Mouse (Mus musculus) kidney, embryonic 14.5 days (tissue): Measurements from ENCODE around the gene Il23r. TPM values are rescaled to one million over a fixed set of nuclear protein-coding genes. Genes with fewer than 3 reads are reported as not detected.
A peak's percentile ranks its signal among the peaks of the same experiment; 100 is the strongest.
"Not testable (repeated sequence)": the region's sequence is repeated elsewhere in the genome, so short reads cannot be mapped to it uniquely, and the experiment has no call there.

Experiments used
- ATAC-seq: fragments of 200-750 bp; cut with Nextera tagmentation; 2 replicates; pipeline ENCODE4 v1.8.0; 2017; ENCODE audit warnings: moderate number of reproducible peaks, mild to moderate bottlenecking, moderate TSS enrichment, moderate library complexity; ENCODE audit not compliant: low FRiP score, low TSS enrichment
- H3K27ac ChIP-seq: fragments of 300-500 bp; sonication (generic); 2 replicates; pipeline ENCODE4 v1.5.1; 2014; ENCODE audit warnings: low read depth, mild to moderate bottlenecking, low read length, moderate library complexity, mixed read lengths
- H3K27me3 ChIP-seq: fragments of 300-500 bp; sonication (generic); 2 replicates; pipeline ENCODE4 v1.6.1; 2014; ENCODE audit warnings: mild to moderate bottlenecking, low read length; ENCODE audit not compliant: control insufficient read depth, insufficient read depth
- H3K36me3 ChIP-seq: fragments of 300-500 bp; sonication (generic); 2 replicates; pipeline ENCODE4 v1.6.1; 2014; ENCODE audit warnings: low read length, mixed read lengths; ENCODE audit not compliant: control insufficient read depth, insufficient read depth
- H3K4me1 ChIP-seq: fragments of 300-500 bp; sonication (generic); 2 replicates; pipeline ENCODE4 v1.6.1; 2014; ENCODE audit warnings: low read length, mixed read lengths; ENCODE audit not compliant: control insufficient read depth, insufficient read depth
- H3K4me2 ChIP-seq: fragments of 300-500 bp; sonication (generic); replicated peaks from 2 replicates; pipeline ENCODE4 v1.6.1; 2014; ENCODE audit warnings: low read depth, mild to moderate bottlenecking, low read length
- H3K4me3 ChIP-seq: fragments of 300-500 bp; sonication (generic); 2 replicates; pipeline ENCODE4 v1.5.1; 2014; ENCODE audit warnings: mild to moderate bottlenecking, low read length
- H3K9ac ChIP-seq: fragments of 300-500 bp; sonication (generic); 2 replicates; pipeline ENCODE4 v1.6.1; 2014; ENCODE audit warnings: low read depth, mild to moderate bottlenecking, low read length, moderate library complexity
- H3K9me3 ChIP-seq: fragments of 300-500 bp; sonication (generic); 2 replicates; pipeline ENCODE4 v1.6.1; 2016; ENCODE audit warnings: low read length; ENCODE audit not compliant: control insufficient read depth
- WGBS: fragments of 180-500 bp; shearing (Covaris S2); extraction: QIAGEN DNeasy Blood & Tissue Kit; methylation state at CpG from one replicate; pipeline ENCODE4 v1.1.7; 2014; 5-methylcytosine and 5-hydroxymethylcytosine counted together
- polyA plus RNA-seq: library from polyadenylated mRNA; unstranded; fragments of >200 nt; fragmentation: Nextera tagmentation; extraction: Ambion mirVana; gene quantifications from 2 replicates; pipeline ENCODE4 v1.2.1, GENCODE M21; 2014

The Il23r gene
- polyA plus RNA-seq, 1 experiment from 2014 or later, result not detected

DNA sequence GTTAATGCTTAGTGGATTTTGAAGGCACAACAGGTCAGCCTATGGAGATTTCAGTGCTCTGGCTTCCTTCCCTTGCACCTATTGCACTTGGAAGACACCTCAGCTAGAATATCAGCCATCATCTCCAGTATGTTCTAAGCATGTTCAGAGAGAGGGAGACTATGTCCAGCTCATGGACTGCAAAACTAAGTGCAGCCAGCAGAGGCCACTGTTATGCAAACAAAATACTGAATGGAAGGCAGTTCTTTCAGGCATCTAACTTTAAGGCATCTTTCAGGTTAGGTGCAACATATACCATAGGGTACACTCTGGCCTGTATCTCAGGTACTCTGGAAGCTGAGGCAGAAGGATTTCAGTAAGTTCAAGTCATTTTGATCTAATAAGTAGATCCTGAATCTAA, 19.1 kb upstream of the Il23r start:
- Histone ChIP-seq H3K9me3 (no peaks in the 10 kb centered on the region), H3K4me2 (no peak overlapping the region), H3K27ac (no peak overlapping the region), H3K4me1 (no peaks in the 10 kb centered on the region), H3K27me3 (no peaks in the 10 kb centered on the region), H3K9ac (no peak overlapping the region), H3K36me3 (no peaks in the 10 kb centered on the region), H3K4me3 (no peak overlapping the region)
- 0 out of 2 replicates have a peak, but pooled peaks have one; percentile 28 for ATAC-seq

DNA sequence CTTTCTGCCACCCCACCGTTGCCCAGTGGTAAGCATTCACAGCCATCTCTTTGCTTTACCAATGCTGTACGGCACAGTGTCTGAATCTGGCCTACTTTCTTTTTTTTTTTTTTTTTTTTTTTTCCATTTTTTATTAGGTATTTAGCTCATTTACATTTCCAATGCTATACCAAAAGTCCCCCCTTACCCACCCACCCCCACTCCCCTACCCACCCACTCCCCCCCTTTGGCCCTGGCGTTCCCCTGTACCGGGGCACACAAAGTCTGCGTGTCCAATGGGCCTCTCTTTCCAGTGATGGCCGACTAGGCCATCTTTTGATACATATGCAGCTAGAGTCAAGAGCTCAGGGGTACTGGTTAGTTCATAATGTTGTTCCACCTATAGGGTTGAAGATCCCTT, 10.3 kb upstream of the Il23r start:
- H3K4me1 ChIP-seq, H3K4me3 ChIP-seq, H3K27ac ChIP-seq, H3K9me3 ChIP-seq, H3K4me2 ChIP-seq, H3K9ac ChIP-seq, ATAC-seq, H3K36me3 ChIP-seq, H3K27me3 ChIP-seq: not testable (repeated sequence)
- WGBS, result 100% methylated on average over 2 of the region's 6 CpGs

DNA sequence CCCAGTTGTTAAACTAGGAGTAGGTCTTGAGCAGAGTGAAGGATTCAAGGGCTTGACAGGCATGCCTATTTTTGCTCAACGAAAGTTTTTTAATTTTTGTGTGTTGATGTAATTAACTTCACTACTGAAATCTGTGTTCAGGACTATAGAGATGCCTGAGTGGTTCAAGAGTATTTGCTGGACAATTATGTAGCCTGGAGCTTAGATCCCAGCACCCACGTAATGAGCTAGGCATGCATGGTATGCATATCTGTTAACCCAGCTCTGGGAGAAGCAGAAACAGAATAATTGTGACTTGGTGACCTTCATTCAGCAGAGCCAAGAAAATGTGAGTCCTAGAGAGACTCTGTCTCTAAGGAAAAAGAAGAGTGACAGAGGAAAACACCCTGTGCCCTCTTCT, 10.6 kb downstream of the Il23r start:
- 71% methylated on average over 2 of the region's 2 CpGs for WGBS
- Histone ChIP-seq H3K4me1 (no peaks in the 10 kb centered on the region), H3K36me3 (no peaks in the 10 kb centered on the region), H3K27ac (no peak overlapping the region), H3K9ac (no peak overlapping the region), H3K4me2 (no peak overlapping the region), H3K27me3 (no peaks in the 10 kb centered on the region), H3K4me3 (no peak overlapping the region), H3K9me3 (no peaks in the 10 kb centered on the region)
- ATAC-seq, result peak; percentile 71; the same call in 1 of the 2 replicates

DNA sequence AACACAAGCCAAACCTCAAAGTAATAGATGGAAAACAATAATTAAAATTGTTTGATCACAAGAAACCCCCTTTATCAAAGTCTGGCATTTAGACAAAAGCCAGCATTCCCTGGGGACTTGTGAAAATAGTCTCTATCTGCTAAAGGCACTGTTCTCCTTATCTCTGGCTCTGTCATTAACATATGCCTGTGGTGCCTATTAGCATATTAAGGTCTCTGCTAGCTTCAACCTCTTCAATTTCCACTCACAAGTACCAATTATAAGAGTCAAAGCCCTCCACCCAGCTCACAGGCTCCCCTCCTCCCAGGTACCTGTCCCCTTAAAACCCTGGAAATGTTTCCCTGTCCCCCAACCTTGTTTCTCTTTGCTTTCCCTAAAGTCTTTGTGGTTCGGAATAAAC, 20.4 kb downstream of the Il23r start:
- Histone ChIP-seq H3K9me3 (no peaks in the 10 kb centered on the region), H3K4me2 (no peak overlapping the region), H3K27me3 (no peaks in the 10 kb centered on the region), H3K4me1 (no peaks in the 10 kb centered on the region), H3K9ac (no peak overlapping the region), H3K36me3 (no peaks in the 10 kb centered on the region), H3K4me3 (no peak overlapping the region), H3K27ac (no peak overlapping the region)
- WGBS, result 20% methylated on average over 1 of the region's 1 CpGs
- ATAC-seq, result no peak

DNA sequence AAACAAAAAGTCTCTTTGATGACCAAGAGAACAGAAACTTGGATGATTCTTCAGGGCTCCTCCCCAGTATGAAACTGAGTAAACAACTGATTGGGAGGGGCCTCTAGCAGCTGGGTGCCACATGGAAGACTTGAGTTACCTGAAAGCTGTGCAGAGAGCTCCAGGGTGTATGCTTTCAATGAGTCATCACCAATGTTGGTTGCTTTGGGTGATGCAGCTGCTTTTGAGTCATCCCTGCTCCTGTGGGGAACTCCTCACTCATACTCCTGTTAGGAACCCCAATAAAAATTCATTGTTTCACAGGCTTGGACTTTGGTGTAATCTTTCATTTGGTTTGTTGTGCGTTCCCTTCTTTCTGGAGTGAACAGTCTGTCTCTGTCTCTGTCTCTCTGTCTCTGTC, 32.2 kb downstream of the Il23r start:
- WGBS, result 95% methylated on average over 1 of the region's 1 CpGs
- ATAC-seq, result no peak
- H3K9me3 ChIP-seq, result no peaks in the 10 kb centered on the region
- H3K4me2 ChIP-seq, result no peak overlapping the region
- no peaks in the 10 kb centered on the region for H3K4me1 ChIP-seq
- H3K36me3 ChIP-seq, result no peaks in the 10 kb centered on the region
- no peak overlapping the region for H3K27ac ChIP-seq
- no peak overlapping the region for H3K4me3 ChIP-seq
- H3K27me3 ChIP-seq, result no peaks in the 10 kb centered on the region
- H3K9ac ChIP-seq, result no peak overlapping the region

DNA sequence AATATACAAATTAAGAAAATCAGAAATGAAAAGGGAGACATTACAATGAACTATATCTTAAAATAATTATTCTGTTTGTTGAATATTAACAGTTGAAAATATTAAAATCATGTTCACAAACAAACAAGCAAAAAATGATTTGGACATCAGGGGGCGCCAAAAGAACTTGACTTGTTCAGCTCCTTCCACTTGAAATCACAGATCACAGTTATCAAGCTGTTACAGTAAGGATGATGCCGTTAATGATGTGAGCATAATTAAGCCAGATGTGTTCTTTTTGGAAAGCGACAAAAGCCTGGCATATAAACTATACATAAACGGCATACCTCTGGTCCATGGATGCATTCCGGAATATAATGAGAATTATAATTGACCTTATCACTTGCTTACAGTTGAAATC, 40.3 kb downstream of the Il23r start:
- 61% methylated on average over 5 of the region's 5 CpGs for WGBS
- Histone ChIP-seq H3K9me3 (no peaks in the 10 kb centered on the region), H3K27me3 (no peaks in the 10 kb centered on the region), H3K36me3 (no peaks in the 10 kb centered on the region), H3K4me2 (no peak overlapping the region), H3K4me1 (no peaks in the 10 kb centered on the region), H3K27ac (no peak overlapping the region), H3K9ac (no peak overlapping the region), H3K4me3 (no peak overlapping the region)
- no peak for ATAC-seq

DNA sequence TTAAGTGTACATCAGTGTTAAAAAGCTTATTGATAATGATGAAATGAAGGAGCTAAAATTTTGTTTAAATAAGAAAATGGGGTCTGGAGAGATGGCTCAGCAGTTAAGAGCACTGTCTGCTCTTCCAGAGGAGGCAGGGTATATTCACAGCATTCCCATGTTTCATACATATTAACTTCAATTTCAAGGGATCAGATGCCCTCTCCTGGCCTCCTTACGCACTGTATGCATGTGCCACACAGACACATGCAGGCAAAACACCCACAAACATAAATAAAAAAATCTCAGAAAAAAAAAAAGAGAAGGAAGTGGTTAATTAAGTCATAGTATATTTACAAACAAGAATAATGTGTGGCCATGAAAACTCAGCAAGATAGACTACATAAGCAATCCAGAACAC, 45.8 kb downstream of the Il23r start:
- Histone ChIP-seq H3K9me3 (no peaks in the 10 kb centered on the region), H3K27me3 (no peaks in the 10 kb centered on the region), H3K4me2 (no peak overlapping the region), H3K4me1 (no peaks in the 10 kb centered on the region), H3K4me3 (no peak overlapping the region), H3K36me3 (no peaks in the 10 kb centered on the region), H3K27ac (no peak overlapping the region), H3K9ac (no peak overlapping the region)
- 83% methylated on average over 1 of the region's 1 CpGs for WGBS
- no peak for ATAC-seq

DNA sequence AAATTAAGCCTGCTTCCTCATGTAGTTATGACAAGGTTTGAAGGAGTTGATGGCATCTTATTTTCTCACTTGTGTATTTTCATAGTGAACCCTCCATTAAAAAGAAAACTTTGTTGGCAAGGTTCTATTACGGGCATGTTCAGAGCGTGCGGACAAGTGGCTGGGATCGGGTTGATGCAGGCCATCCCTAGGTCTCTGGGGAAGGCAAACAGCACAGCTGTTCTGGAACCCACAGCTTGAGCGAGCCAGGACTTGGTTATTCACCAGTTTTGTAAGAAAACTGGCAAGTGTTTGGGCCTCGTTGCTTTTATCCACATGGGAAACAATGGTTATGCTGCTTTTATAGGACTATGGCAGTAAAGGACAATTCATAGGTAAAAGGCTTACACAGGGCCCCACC, 48.5 kb downstream of the Il23r start:
- H3K4me1 ChIP-seq, result no peaks in the 10 kb centered on the region
- H3K36me3 ChIP-seq, result no peaks in the 10 kb centered on the region
- H3K27me3 ChIP-seq, result no peaks in the 10 kb centered on the region
- H3K27ac ChIP-seq, result no peak overlapping the region
- no peak overlapping the region for H3K4me3 ChIP-seq
- no peak overlapping the region for H3K9ac ChIP-seq
- ATAC-seq, result no peak
- H3K4me2 ChIP-seq, result no peak overlapping the region
- H3K9me3 ChIP-seq, result no peaks in the 10 kb centered on the region
- 85% methylated on average over 6 of the region's 6 CpGs for WGBS

DNA sequence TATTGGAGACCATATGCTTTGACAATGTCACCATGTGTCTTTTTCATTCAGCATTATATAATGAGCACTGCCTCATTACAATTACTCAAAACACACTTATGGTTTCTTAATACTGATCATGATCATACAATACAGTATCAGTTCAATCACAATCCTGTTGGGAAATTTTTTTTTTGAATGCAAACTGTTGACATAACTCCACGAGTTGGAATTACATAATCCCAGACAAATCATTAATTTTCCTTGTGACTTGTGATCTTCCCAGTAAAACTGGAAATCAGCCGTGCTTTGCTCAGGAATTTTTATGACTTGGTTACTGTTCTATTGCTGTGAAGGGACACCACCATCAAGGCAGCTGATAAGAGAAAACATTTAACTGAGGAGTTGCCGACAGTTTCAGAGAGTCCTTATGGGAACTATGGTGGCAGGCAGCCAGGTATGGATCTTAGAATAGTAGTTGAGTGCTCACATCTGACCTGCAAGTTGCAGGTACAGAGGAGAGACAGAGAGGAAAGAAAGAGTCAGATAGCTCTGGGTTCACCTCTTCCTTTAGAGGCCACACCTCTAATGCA, 53.8 kb downstream of the Il23r start:
- H3K4me2 ChIP-seq, result no peak overlapping the region
- H3K4me1 ChIP-seq, result no peaks in the 10 kb centered on the region
- H3K36me3 ChIP-seq, result no peaks in the 10 kb centered on the region
- no peak overlapping the region for H3K4me3 ChIP-seq
- H3K9ac ChIP-seq, result no peak overlapping the region
- no peaks in the 10 kb centered on the region for H3K27me3 ChIP-seq
- no peaks in the 10 kb centered on the region for H3K9me3 ChIP-seq
- no peak for ATAC-seq
- no peak overlapping the region for H3K27ac ChIP-seq
- 48% methylated on average over 3 of the region's 3 CpGs for WGBS

DNA sequence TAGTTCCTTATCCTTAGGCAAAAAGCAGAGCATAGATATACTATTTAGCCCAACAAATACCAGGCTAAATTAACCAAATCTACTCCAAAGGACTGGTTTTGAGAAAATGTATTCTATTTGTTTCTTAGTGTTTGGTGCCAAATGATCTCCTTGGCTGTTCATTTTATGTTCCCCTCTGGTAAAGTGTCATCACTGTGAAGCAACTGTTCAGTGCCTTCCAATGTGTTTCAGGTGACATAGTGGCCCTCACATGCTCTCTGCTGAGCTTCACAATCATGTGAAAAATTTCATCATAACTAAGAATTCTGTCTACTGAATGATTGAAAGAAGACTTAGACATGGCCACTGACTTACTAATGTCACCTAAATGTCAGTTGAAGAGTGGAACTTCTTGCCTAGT, 54.6 kb downstream of the Il23r start:
- ATAC-seq, result no peak
- Histone ChIP-seq H3K27ac (no peak overlapping the region), H3K9me3 (no peaks in the 10 kb centered on the region), H3K4me1 (no peaks in the 10 kb centered on the region), H3K36me3 (no peaks in the 10 kb centered on the region), H3K9ac (no peak overlapping the region), H3K4me3 (no peak overlapping the region), H3K4me2 (no peak overlapping the region), H3K27me3 (no peaks in the 10 kb centered on the region)
